Mouse (Mus musculus) monocyte, adult 59 days (primary cell): ENCODE results near the gene 4933403O08Rik. TPM values are rescaled to one million over a fixed set of nuclear protein-coding genes. Genes with fewer than 3 reads are reported as not detected.

ENCODE experiments used
- total RNA-seq, 2 experiments: library from RNA; stranded (reverse); gene quantifications; one replicate each; pipeline ENCODE4 v1.2.4; 2023

4933403O08Rik gene
- not detected for total RNA-seq

DNA sequence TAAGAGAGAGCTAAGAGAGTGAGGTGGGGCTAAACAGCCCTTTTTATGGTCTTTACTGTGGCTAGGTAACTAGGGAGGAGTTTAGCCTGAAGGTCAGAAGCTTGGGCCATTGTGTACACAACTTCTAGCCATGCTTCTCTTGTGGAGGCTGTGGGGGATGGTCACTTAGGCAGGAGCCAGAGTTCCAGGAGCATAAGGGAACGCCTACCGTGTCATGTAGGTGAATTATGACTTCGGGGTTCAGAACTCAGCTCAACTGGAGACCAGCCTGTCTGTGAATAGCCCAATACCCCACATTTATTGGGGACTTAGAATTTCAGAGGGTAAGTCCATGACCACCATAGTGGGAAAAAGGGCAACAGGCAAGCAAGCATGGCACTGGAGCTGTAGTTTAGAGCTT is at the start of gene 4933403O08Rik:
TSS of gene 4933403O08Rik (plus strand) at position 301 of the 400 bp plus-strand sequence.

Other genes with a start within 250 kb of the 4933403O08Rik start
- not detected for gene Tex16, start 228.0 kb upstream of the 4933403O08Rik start, total RNA-seq
- 10 to 100 TPM; 12.8 to 15.8 TPM for gene Apool, start 72.3 kb downstream of the 4933403O08Rik start, total RNA-seq
- not detected for gene Satl1, start 167.7 kb downstream of the 4933403O08Rik start, total RNA-seq